Mouse (Mus musculus) liver, adult 2 months (tissue): ENCODE measurements at regions not wholly inside any gene's neighbourhood (a gene's known extent, or its start where the extent isn't known, plus 50 kb on each side); places are given as distances from the start of the nearest gene placed in this dataset.

Experiments
- DNase-seq: peaks from one replicate; pipeline ENCODE4 v3.0.0-alpha.2; 2011; ENCODE audit warnings: low read depth, low spot score; ENCODE audit errors: extremely low read depth
- H3K27ac ChIP-seq: fragments of 200-500 bp; replicated peaks from 2 replicates; pipeline ENCODE4 v1.5.1; 2012; ENCODE audit warnings: low read depth, mild to moderate bottlenecking, control low read depth, inconsistent platforms, low read length; ENCODE audit not compliant: insufficient read depth
- H3K27me3 ChIP-seq: fragments of 200-500 bp; 2 replicates; pipeline ENCODE4 v1.6.1; 2012; ENCODE audit warnings: mild to moderate bottlenecking, moderate library complexity, low read length, inconsistent platforms; ENCODE audit not compliant: control insufficient read depth, insufficient read depth
- H3K36me3 ChIP-seq: fragments of 200-500 bp; 2 replicates; pipeline ENCODE4 v1.6.1; 2012; ENCODE audit warnings: low read length, inconsistent platforms; ENCODE audit not compliant: control insufficient read depth, insufficient read depth
- H3K4me1 ChIP-seq: fragments of 200-500 bp; 2 replicates; pipeline ENCODE4 v1.6.1; 2011; ENCODE audit warnings: low read length; ENCODE audit not compliant: control insufficient read depth, insufficient read depth
- H3K4me3 ChIP-seq: fragments of 200-500 bp; 2 replicates; pipeline ENCODE4 v1.5.1; 2011; ENCODE audit warnings: low read depth, mild to moderate bottlenecking, control low read depth, low read length, moderate library complexity; ENCODE audit not compliant: insufficient read depth
- H3K79me2 ChIP-seq: fragments of 200-500 bp; 2 replicates; pipeline ENCODE4 v1.6.1; 2012; ENCODE audit warnings: inconsistent platforms, mild to moderate bottlenecking, low read length, moderate library complexity; ENCODE audit not compliant: control insufficient read depth, insufficient read depth
- H3K9ac ChIP-seq: fragments of 200-500 bp; 2 replicates; pipeline ENCODE4 v1.6.1; 2012; ENCODE audit warnings: low read depth, mild to moderate bottlenecking, control low read depth, inconsistent platforms, low read length
- CTCF ChIP-seq: fragments of 200-500 bp; IDR thresholded peaks from 2 replicates; pipeline ENCODE4 v1.5.1; 2011; ENCODE audit warnings: low read depth, low read length, control low read depth
- POLR2A ChIP-seq: fragments of 200-500 bp; IDR thresholded peaks from 2 replicates; pipeline ENCODE4 v1.6.1; 2011; ENCODE audit warnings: low read length, control low read depth; ENCODE audit not compliant: insufficient read depth; ENCODE audit errors: extremely low read depth
- WGBS: fragments of 180-500 bp; shearing (Covaris S2); methylation state at CpG from one replicate; pipeline ENCODE4 v1.1.7; 2018; 5-methylcytosine and 5-hydroxymethylcytosine counted together

GRCm38 (mm10) chr3:115655020-115655419 is 59.9 kb downstream of the S1pr1 start:
- Histone ChIP-seq H3K4me3 (no peak overlapping the region), H3K27me3 (no peaks in the 10 kb centered on the region), H3K79me2 (no peaks in the 10 kb centered on the region), H3K4me1 (no peaks in the 10 kb centered on the region), H3K27ac (no peak overlapping the region), H3K9ac (no peak overlapping the region), H3K36me3 (no peaks in the 10 kb centered on the region)
- DNase-seq = no peak
- TF ChIP-seq POLR2A (no peak), CTCF (no peak)

GRCm38 (mm10) chr3:115652236-115652635 is 62.6 kb downstream of the S1pr1 start:
- Histone ChIP-seq H3K27ac (no peak overlapping the region), H3K9ac (no peak overlapping the region), H3K27me3 (no peaks in the 10 kb centered on the region), H3K79me2 (no peaks in the 10 kb centered on the region), H3K4me3 (no peak overlapping the region), H3K36me3 (no peaks in the 10 kb centered on the region), H3K4me1 (no peaks in the 10 kb centered on the region; the same call in 1 of the 2 replicates)
- WGBS = 75% methylated on average over 5 of the region's 5 CpGs
- TF ChIP-seq POLR2A = no peak
- TF ChIP-seq CTCF = no peak
- no peak for DNase-seq

DNA sequence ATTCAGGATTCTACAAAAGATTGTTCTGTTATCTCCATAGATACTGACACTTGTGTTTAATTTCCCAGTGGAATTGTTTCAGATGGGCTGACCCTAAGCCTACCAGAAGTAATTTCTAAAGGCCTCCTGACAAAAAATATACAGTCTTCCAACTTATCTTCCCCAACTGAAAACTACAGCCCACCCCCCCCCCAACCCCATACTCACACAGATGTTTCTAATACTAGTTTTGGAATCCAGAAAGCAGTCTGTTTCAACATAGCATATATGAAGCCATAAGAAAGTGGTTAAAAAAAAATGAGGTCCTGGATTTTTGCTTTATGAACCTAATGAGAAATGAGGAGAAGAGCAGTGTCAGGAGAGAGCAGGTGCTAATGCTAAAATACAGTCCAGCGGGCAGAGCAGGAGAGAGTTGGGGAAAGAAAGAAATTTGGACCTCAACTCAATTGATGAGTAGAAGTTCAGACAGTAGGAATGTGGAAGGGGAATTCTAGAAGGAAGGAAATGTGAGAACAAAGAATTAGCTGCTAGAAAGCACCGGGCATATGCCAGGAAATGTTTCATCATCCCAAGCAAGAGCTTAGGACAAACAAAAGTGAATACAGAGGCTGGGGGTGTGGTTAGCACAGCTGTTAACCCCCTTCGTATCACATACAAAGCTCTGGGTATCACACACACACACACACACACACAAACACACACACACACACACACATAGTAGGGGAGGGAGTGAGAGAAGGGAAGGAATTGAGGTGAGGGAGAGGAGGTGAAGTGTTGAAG is 65.3 kb downstream of the S1pr1 start:
- H3K27ac ChIP-seq = no peak overlapping the region
- no peak overlapping the region for H3K4me3 ChIP-seq
- DNase-seq = no peak
- WGBS = 36% methylated on average over 3 of the region's 3 CpGs
- TF ChIP-seq CTCF = no peak
- no peak for TF ChIP-seq POLR2A
- H3K36me3 ChIP-seq = no peaks in the 10 kb centered on the region
- no peaks in the 10 kb centered on the region; the same call in 1 of the 2 replicates for H3K4me1 ChIP-seq
- H3K9ac ChIP-seq = no peak overlapping the region
- no peaks in the 10 kb centered on the region for H3K79me2 ChIP-seq
- no peaks in the 10 kb centered on the region for H3K27me3 ChIP-seq

DNA sequence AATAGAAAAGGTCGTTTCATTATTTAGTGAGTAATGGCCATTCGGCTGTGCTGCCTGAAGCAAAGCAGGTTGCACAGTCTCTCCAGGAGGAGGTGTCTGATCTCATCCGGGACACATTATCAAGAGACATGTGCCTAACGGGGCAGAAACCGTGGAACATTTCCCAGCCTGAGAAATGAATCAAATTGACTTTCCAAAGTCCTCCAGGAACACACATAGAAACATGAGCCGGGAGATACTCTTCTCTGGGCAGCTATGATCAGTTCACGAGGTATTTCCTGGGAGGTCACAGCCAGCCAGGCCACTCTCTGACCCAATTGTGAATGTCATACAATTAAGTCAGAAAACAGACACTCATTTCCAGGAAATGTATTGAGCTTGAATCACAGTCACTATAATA is 67.9 kb downstream of the S1pr1 start:
- TF ChIP-seq CTCF (no peak), POLR2A (no peak)
- DNase-seq = peak; percentile 87
- no peaks in the 10 kb centered on the region for H3K36me3 ChIP-seq
- H3K4me1 ChIP-seq = peaks cover 6% of the 10 kb centered on the region
- 0 out of 2 replicates have a peak overlapping the region, but pooled peaks have one; percentile 15 for H3K27ac ChIP-seq
- H3K9ac ChIP-seq = no peak overlapping the region
- H3K4me3 ChIP-seq = no peak overlapping the region
- no peaks in the 10 kb centered on the region for H3K27me3 ChIP-seq
- WGBS = 9% methylated on average over 7 of the region's 7 CpGs
- no peaks in the 10 kb centered on the region for H3K79me2 ChIP-seq

DNA sequence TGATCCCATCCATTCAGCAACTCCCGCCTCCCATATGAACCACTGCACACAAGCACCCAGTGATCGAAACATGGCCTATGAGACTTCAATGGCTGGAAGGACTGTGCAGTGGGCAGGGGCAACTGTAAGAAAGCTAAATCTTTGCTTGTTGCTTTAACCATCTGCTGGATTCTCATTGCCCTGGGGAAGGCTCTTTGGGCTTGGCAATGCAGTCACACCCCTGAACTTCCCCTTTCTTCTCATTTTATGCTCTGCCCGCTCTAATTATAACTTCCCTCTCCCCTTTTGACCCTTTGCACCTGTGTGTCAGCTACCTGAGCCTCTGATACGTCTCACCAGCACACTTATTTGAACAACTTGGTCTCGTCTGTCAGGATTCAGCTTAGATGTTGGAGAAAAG is 70.6 kb downstream of the S1pr1 start:
- no peaks in the 10 kb centered on the region for H3K27me3 ChIP-seq
- WGBS = 85% methylated on average over 5 of the region's 5 CpGs
- no peak overlapping the region for H3K27ac ChIP-seq
- H3K4me1 ChIP-seq = peaks cover 6% of the 10 kb centered on the region
- H3K4me3 ChIP-seq = no peak overlapping the region
- H3K9ac ChIP-seq = no peak overlapping the region
- DNase-seq = no peak
- no peaks in the 10 kb centered on the region for H3K36me3 ChIP-seq
- no peak for TF ChIP-seq CTCF
- no peaks in the 10 kb centered on the region for H3K79me2 ChIP-seq

GRCm38 (mm10) chr3:115642846-115643260 is 72.0 kb downstream of the S1pr1 start:
- 3% methylated on average over 11 of the region's 11 CpGs for WGBS
- Histone ChIP-seq H3K79me2 (no peaks in the 10 kb centered on the region), H3K9ac (no peak overlapping the region), H3K4me1 (peaks cover 11% of the 10 kb centered on the region), H3K4me3 (no peak overlapping the region; the same call in 1 of the 2 replicates), H3K27me3 (no peaks in the 10 kb centered on the region), H3K27ac (no peak overlapping the region), H3K36me3 (no peaks in the 10 kb centered on the region)
- no peak for TF ChIP-seq POLR2A
- peak; percentile 96 for TF ChIP-seq CTCF
- peak; percentile 66 for DNase-seq
